Mouse (Mus musculus) lung, embryonic 14.5 days (tissue): ENCODE data around the gene Trmt1. TPM values are rescaled to one million over a fixed set of nuclear protein-coding genes. Genes with fewer than 3 reads are reported as not detected.

ENCODE experiments used
- ATAC-seq: fragments of 200-750 bp; cut with Nextera tagmentation; 2 replicates; pipeline ENCODE4 v1.8.0; 2017; ENCODE audit warnings: mild to moderate bottlenecking, moderate TSS enrichment, moderate library complexity; ENCODE audit not compliant: insufficient read depth
- DNase-seq: peaks from one replicate; pipeline ENCODE4 v3.0.0-alpha.2; 2015
- H3K27ac ChIP-seq: fragments of 300-500 bp; sonication (generic); 2 replicates; pipeline ENCODE4 v1.5.1; 2014; ENCODE audit warnings: low read depth, mild to moderate bottlenecking, moderate library complexity
- H3K27me3 ChIP-seq: fragments of 300-500 bp; sonication (generic); 2 replicates; pipeline ENCODE4 v1.6.1; 2014; ENCODE audit warnings: low read length, control low read depth; ENCODE audit not compliant: insufficient read depth
- H3K36me3 ChIP-seq: fragments of 300-500 bp; sonication (generic); 2 replicates; pipeline ENCODE4 v1.6.1; 2014; ENCODE audit warnings: control low read depth; ENCODE audit not compliant: insufficient read depth
- H3K4me1 ChIP-seq: fragments of 300-500 bp; sonication (generic); 2 replicates; pipeline ENCODE4 v1.6.1; 2014; ENCODE audit warnings: antibody characterized with exemption, control low read depth; ENCODE audit not compliant: insufficient read depth
- H3K4me2 ChIP-seq: fragments of 300-500 bp; sonication (generic); 2 replicates; pipeline ENCODE4 v1.6.1; 2014; ENCODE audit warnings: mild to moderate bottlenecking
- H3K4me3 ChIP-seq: fragments of 300-500 bp; sonication (generic); 2 replicates; pipeline ENCODE4 v1.5.1; 2014; ENCODE audit warnings: low read depth, low read length
- H3K9ac ChIP-seq: fragments of 300-500 bp; sonication (generic); 2 replicates; pipeline ENCODE4 v1.6.1; 2014
- H3K9me3 ChIP-seq: fragments of 300-500 bp; sonication (generic); 2 replicates; pipeline ENCODE4 v1.6.1; 2016; ENCODE audit warnings: low read depth, low read length, control low read depth
- CTCF ChIP-seq: IDR thresholded peaks from 2 replicates; pipeline ENCODE4 v1.5.1; 2016; ENCODE audit warnings: antibody characterized with exemption, low read depth
- WGBS: fragments of 180-500 bp; shearing (Covaris S2); extraction: QIAGEN DNeasy Blood & Tissue Kit; methylation state at CpG from one replicate; pipeline ENCODE4 v1.1.7; 2014; 5-methylcytosine and 5-hydroxymethylcytosine counted together
- polyA plus RNA-seq: library from polyadenylated mRNA; unstranded; fragments of >200 nt; fragmentation: Nextera tagmentation; extraction: Ambion mirVana; gene quantifications from 2 replicates; pipeline ENCODE4 v1.2.1, GENCODE M21; 2014

Gene Trmt1
- polyA plus RNA-seq, 1 experiment from 2014 or later, result 68.6 TPM

DNA sequence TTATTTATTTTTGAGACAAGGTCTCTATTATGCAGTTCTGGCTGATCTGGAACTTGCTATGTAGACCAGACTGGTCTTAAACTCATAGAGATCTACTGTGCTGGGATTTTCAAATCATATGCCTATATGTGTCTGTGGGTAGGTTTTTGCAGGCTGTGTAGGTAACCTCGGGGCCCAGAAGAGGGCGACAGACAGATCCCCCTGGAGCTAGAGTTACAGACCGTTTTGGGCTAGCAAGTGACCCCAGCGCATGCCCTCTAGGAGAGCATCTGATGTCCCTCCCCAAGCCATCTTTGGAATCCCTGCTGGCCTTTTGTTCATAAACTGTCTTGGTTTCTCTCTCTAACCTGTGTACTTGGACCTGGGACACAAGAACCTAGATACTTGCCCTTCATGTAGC lies 31.5 kb upstream of the Trmt1 start:
- Histone ChIP-seq H3K4me2 (peak overlapping the region; percentile 91), H3K4me3 (no peak overlapping the region), H3K9ac (no peak overlapping the region), H3K36me3 (no peaks in the 10 kb centered on the region), H3K4me1 (peaks cover 25% of the 10 kb centered on the region), H3K27ac (peak overlapping the region; percentile 99), H3K27me3 (no peaks in the 10 kb centered on the region), H3K9me3 (no peaks in the 10 kb centered on the region)
- peak; percentile 47 for TF ChIP-seq CTCF
- no peak for DNase-seq
- 30% methylated on average over 4 of the region's 4 CpGs for WGBS
- ATAC-seq, result no peak

DNA sequence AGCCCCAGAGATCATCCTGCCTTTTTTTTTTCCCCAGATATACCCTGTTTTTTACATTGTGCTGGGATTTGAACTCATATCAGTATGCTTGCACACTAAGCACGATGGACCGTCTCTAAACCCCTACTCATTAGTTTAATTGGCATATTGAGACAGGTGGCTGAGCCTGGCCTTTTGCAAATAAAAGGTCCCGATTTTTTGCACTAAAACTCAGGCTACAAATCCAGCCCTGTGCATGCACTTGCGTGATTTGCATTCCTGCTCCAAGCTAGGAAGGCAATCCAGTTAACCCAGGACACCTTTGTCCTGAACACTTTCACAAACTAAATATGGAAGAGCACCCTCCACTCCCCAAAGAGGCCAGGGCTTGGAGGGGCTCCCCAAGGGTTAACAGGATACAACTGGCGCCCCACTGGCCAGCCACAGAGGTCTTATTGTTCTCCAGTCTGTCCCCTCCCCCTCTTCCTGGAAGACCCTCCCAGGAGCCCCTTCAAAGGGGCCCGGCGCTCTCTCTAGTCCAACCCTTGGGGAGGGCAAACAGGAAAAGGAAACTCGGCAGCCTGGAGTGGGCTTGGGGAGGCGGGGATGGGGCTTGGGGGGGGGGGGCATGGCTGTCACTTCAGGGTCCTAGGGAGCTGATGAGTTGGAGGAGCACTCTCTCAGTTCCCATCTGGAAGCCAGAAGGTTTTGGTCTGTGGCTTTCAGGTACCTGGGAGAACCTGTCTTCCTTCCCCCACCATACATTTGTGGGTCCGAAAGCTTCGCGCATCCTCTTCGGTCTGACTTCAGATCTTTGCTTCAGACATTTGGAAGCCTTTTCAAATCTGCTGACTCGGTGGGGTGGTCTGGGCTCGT lies 30.5 kb upstream of the Trmt1 start:
- TF ChIP-seq CTCF, result no peak
- H3K36me3 ChIP-seq, result no peaks in the 10 kb centered on the region
- DNase-seq (peak; percentile 89), ATAC-seq (peak; percentile 67)
- no peaks in the 10 kb centered on the region for H3K27me3 ChIP-seq
- peaks cover 29% of the 10 kb centered on the region for H3K4me1 ChIP-seq
- peak overlapping the region; percentile 39 for H3K4me3 ChIP-seq
- 2% methylated on average over 15 of the region's 15 CpGs for WGBS
- peak overlapping the region; percentile 71 for H3K9ac ChIP-seq
- peak overlapping the region; percentile 99 for H3K27ac ChIP-seq
- no peaks in the 10 kb centered on the region for H3K9me3 ChIP-seq
- H3K4me2 ChIP-seq, result peak overlapping the region; percentile 91

DNA sequence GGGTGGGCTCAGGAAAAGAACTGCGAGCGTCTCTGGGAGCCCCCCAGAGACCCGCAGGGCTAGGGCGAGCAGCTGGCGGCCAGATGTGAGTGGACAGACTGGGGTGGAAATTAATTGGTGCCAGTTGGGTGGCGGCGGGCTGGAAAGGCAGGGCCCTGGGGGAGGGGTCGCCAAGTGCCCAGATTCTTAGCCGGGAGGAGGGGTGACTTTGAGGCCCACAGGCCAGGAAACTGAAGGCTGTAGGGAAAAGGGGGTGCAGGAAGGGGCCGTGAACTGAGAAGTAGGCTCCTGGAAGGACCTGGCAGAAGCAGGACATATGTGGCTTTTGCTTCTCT lies 29.9 kb upstream of the Trmt1 start:
- peak; percentile 29 for ATAC-seq
- Histone ChIP-seq H3K27me3 (no peaks in the 10 kb centered on the region), H3K4me2 (peak overlapping the region; percentile 91), H3K4me3 (peak overlapping the region; percentile 39), H3K4me1 (peaks cover 32% of the 10 kb centered on the region), H3K9me3 (no peaks in the 10 kb centered on the region), H3K27ac (peak overlapping the region; percentile 99), H3K36me3 (no peaks in the 10 kb centered on the region), H3K9ac (peak overlapping the region; percentile 71)
- no peak for TF ChIP-seq CTCF
- DNase-seq, result peak; percentile 78
- 1% methylated on average over 10 of the region's 10 CpGs for WGBS

DNA sequence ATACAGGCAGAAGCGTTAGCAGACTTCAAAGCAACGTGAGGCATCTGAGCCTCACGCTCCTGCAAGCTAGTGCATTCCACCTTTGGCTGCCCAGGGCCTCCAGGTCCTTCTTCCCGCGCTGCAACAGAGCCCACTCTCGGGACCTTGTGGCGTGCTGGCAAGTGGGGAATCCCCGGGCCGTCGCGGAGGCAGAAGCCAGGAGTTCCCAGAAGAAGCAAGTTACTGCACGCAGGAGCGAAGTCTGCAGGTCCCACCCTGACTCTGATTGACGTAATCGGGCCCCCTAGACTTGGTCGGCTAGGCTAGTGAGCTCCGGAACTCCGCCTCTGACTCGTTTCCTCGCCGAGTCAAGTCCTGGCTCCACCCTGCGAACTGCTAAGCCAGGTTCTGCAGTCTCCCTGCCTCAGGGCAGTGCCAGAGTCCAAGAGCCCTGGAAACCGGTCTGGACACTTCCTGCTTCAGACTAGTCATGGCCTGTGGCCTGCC lies 29.4 kb upstream of the Trmt1 start:
- under 1% methylated on average over 23 of the region's 23 CpGs for WGBS
- Histone ChIP-seq H3K4me3 (peak overlapping the region; percentile 39), H3K9me3 (no peaks in the 10 kb centered on the region), H3K4me1 (peaks cover 32% of the 10 kb centered on the region), H3K4me2 (peak overlapping the region; percentile 91), H3K27ac (peak overlapping the region; percentile 99), H3K9ac (peak overlapping the region; percentile 71), H3K36me3 (no peaks in the 10 kb centered on the region), H3K27me3 (no peaks in the 10 kb centered on the region)
- TF ChIP-seq CTCF, result no peak
- DNase-seq (peak; percentile 91), ATAC-seq (peak; percentile 55)

DNA sequence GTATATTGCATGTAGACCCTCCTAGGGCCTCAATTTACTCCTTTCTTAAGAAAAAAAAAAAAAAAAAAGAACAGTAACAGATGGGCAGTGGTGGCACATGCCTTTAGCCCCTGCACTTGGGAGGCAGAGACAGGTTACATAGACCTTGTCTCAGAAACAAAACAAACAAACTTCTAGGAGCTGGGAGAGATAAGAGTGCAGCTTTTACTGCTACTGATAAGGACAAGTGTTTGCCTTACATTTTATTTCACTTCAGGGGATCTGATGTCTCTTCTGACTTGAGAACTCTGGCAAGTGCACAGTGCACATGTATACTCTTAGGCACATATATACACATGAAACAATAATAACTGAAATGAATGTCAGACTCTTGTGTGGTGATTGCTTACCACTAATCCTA lies 28.9 kb upstream of the Trmt1 start:
- no peak for TF ChIP-seq CTCF
- Histone ChIP-seq H3K9ac (peak overlapping the region; percentile 71; the same call in 1 of the 2 replicates), H3K27me3 (no peaks in the 10 kb centered on the region), H3K36me3 (no peaks in the 10 kb centered on the region), H3K9me3 (no peaks in the 10 kb centered on the region), H3K4me1 (peaks cover 32% of the 10 kb centered on the region), H3K4me3 (peak overlapping the region; percentile 39), H3K4me2 (peak overlapping the region; percentile 91), H3K27ac (peak overlapping the region; percentile 99)
- DNase-seq, result no peak
- no peak for ATAC-seq

DNA sequence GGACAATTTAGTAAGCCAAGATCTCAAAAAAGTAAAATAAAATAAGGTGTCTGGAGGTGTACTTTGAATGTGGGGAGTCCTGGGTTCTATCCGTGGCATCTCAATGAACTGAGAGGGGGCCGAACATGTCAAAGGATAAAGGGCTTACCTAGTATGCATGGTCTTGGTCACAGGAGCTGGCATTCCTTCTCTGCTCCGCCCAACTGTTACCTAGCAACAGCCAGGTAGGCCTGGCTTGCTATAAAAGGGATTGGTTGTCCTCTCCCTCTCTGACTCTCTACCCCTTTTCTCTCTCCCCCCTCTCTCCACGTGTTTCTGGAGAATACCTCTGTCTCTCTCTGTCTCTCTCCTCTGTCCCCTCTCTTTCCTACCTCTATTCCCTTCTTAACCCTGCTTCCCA lies 28.4 kb upstream of the Trmt1 start:
- WGBS, result 38% methylated on average over 4 of the region's 4 CpGs
- peak; percentile 53 for DNase-seq
- no peak for TF ChIP-seq CTCF
- Histone ChIP-seq H3K9ac (no peak overlapping the region), H3K27me3 (no peaks in the 10 kb centered on the region), H3K4me2 (peak overlapping the region; percentile 91; the same call in 1 of the 2 replicates), H3K27ac (peak overlapping the region; percentile 99), H3K9me3 (no peaks in the 10 kb centered on the region), H3K36me3 (no peaks in the 10 kb centered on the region), H3K4me1 (peaks cover 32% of the 10 kb centered on the region), H3K4me3 (no peak overlapping the region)
- no peak for ATAC-seq

DNA sequence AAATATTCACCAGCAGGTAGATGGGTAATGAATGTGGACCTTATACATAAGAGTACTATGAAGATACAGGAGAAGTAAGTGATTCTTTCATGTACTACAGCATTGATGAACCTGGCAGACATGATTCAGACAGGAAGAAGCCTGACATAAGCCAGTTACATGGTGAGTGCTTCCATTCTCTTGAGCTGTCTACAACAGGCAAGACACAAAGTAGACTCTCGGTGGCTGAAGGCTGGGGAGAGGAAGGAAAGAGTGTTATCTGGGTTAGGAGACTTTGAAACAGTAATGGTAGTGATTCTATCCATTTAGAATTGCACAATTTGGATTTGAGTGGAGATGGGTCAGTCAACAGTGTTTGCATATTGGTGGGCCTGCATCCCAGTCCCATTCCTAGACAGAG lies 27.2 kb upstream of the Trmt1 start:
- H3K27ac ChIP-seq, result peak overlapping the region; percentile 97; the same call in 1 of the 2 replicates
- 76% methylated on average over 1 of the region's 1 CpGs for WGBS
- peaks cover 35% of the 10 kb centered on the region for H3K4me1 ChIP-seq
- no peaks in the 10 kb centered on the region for H3K27me3 ChIP-seq
- DNase-seq, result no peak
- H3K4me3 ChIP-seq, result no peak overlapping the region
- TF ChIP-seq CTCF, result no peak
- ATAC-seq, result no peak
- H3K4me2 ChIP-seq, result peak overlapping the region; percentile 89
- H3K36me3 ChIP-seq, result no peaks in the 10 kb centered on the region
- H3K9me3 ChIP-seq, result no peaks in the 10 kb centered on the region
- no peak overlapping the region for H3K9ac ChIP-seq
